Mouse (Mus musculus): ENCODE data around the gene Tsfm. TPM values are rescaled to one million over a fixed set of nuclear protein-coding genes. Genes with fewer than 3 reads are reported as not detected.

Tsfm gene
- total and polyA plus RNA-seq, 3 experiments = 53.0 to 88.9 (median 78.0) TPM

- Histone ChIP-seq H3K4me1 (ENCODE audit: control insufficient read depth in 1 of 2, insufficient read depth in 2 of 2) (peaks cover 6 to 55% of the 10 kb centered on the region in 2 experiments), H3K27ac (ENCODE audit: insufficient read depth, low read depth) (no peak within 1 kb of the TSS), H3K4me2 (ENCODE audit: insufficient read depth, low read depth, poor library complexity, severe bottlenecking) (no peak within 1 kb of the TSS)
These were observed 30.1 kb downstream of the Tsfm start, which contains the start of gene Avil for GRCm38 (mm10) chr10:127000529-127000928. Gene Avil (plus strand): TSS chr10:127000709.

GRCm38 (mm10) chr10:126997340-126998113, 33.1 kb downstream of the Tsfm start:
- no peak overlapping the region for H3K4me3 ChIP-seq (replicated peaks in 1 of 3; ENCODE audit: low read depth in 2 of 3, low read length in 2 of 3, poor library complexity in 1 of 3)
- H3K9me3 ChIP-seq (replicated peaks; ENCODE audit: low read length) = no peaks in the 10 kb centered on the region
- peaks cover 3 to 75% of the 10 kb centered on the region in 2 experiments for H3K4me1 ChIP-seq (ENCODE audit: control insufficient read depth in 1 of 2, insufficient read depth in 2 of 2)
- H3K27ac ChIP-seq (ENCODE audit: insufficient read depth, low read depth) = no peak overlapping the region
- no peak overlapping the region for H3K4me2 ChIP-seq (ENCODE audit: insufficient read depth, low read depth, poor library complexity, severe bottlenecking)
- no peaks in the 10 kb centered on the region for H3K79me2 ChIP-seq (replicated peaks; ENCODE audit: control insufficient read depth, extremely low read depth, insufficient read depth, poor library complexity, severe bottlenecking)
- peaks cover 45 to 53% of the 10 kb centered on the region in 2 experiments for H3K36me3 ChIP-seq (replicated peaks in 1 of 2; ENCODE audit: control insufficient read depth in 1 of 2, insufficient read depth in 1 of 2, low read length in 1 of 2)
- TF ChIP-seq CTCF (conservative IDR thresholded peaks at IDR 0.05 in 1 of 2, IDR thresholded peaks at IDR 0.05 in 1 of 2; ENCODE audit: low read depth in 2 of 2, low read length in 2 of 2) (no peak), BHLHE40 (IDR thresholded peaks at IDR 0.05; ENCODE audit: low read depth, low read length) (no peak), IRF4 (IDR thresholded peaks at IDR 0.05; ENCODE audit: low read depth, low read length) (no peak), PAX5 (IDR thresholded peaks at IDR 0.05; ENCODE audit: low read length) (no peak), MYC (IDR thresholded peaks at IDR 0.05; ENCODE audit: low read depth, low read length) (no peak), SMC3 (IDR thresholded peaks at IDR 0.05; ENCODE audit: low read depth, low read length) (no peak), ZC3H11A (IDR thresholded peaks at IDR 0.05; ENCODE audit: low read depth, low read length) (no peak), USF2 (conservative IDR thresholded peaks at IDR 0.05; ENCODE audit: low read depth, low read length) (no peak), TCF12 (IDR thresholded peaks at IDR 0.05; ENCODE audit: low read depth, low read length) (no peak), ZMIZ1 (IDR thresholded peaks at IDR 0.05; ENCODE audit: low read depth, low read length) (no peak), NRF1 (IDR thresholded peaks at IDR 0.05; ENCODE audit: low read depth, low read length) (no peak), JUN (IDR thresholded peaks at IDR 0.05; ENCODE audit: insufficient read depth, low read depth, low read length) (no peak)
- DNase-seq (ENCODE audit: extremely low read depth) = peak; percentile 47
- in situ Hi-C loops (cut with MboI; ENCODE audit: low pct_ligation_motif_present, low pct_unique_long_range_greater_than_20kb, low sequenced_read_pairs) = no loop called here
- no peaks in the 10 kb centered on the region for H3K27me3 ChIP-seq (replicated peaks)
- dilution Hi-C loops (cut with MboI; ENCODE audit: extremely low pct_ligation_motif_present, extremely low pct_unique_long_range_greater_than_20kb, low sequenced_read_pairs) = no loop called here
- no peak overlapping the region for H3K9ac ChIP-seq (ENCODE audit: insufficient read depth, low read depth)

More at GRCm38 (mm10) chr10:127000529-127000928, 30.1 kb downstream of the Tsfm start, which contains the start of gene Avil:
- dilution Hi-C loops (cut with MboI; ENCODE audit: extremely low pct_ligation_motif_present, extremely low pct_unique_long_range_greater_than_20kb, low sequenced_read_pairs) = no loop called here
- Histone ChIP-seq H3K4me3 (replicated peaks in 1 of 3; ENCODE audit: low read depth in 2 of 3, low read length in 2 of 3, poor library complexity in 1 of 3) (peak within 1 kb of the TSS in 2 of 3 experiments; percentile 44 to 47), H3K27me3 (replicated peaks) (no peaks in the 10 kb centered on the region), H3K9ac (ENCODE audit: insufficient read depth, low read depth) (no peak within 1 kb of the TSS), H3K79me2 (replicated peaks; ENCODE audit: control insufficient read depth, extremely low read depth, insufficient read depth, poor library complexity, severe bottlenecking) (no peaks in the 10 kb centered on the region), H3K9me3 (replicated peaks; ENCODE audit: low read length) (no peaks in the 10 kb centered on the region), H3K36me3 (replicated peaks in 1 of 2; ENCODE audit: control insufficient read depth in 1 of 2, insufficient read depth in 1 of 2, low read length in 1 of 2) (peaks cover 19 to 43% of the 10 kb centered on the region in 2 experiments)
- TF ChIP-seq EP300 (IDR thresholded peaks at IDR 0.05; ENCODE audit: low read length) (no peak), IRF4 (IDR thresholded peaks at IDR 0.05; ENCODE audit: low read depth, low read length) (no peak), NRF1 (IDR thresholded peaks at IDR 0.05; ENCODE audit: low read depth, low read length) (no peak), PAX5 (IDR thresholded peaks at IDR 0.05; ENCODE audit: low read length) (no peak), POLR2AphosphoS2 (IDR thresholded peaks at IDR 0.05; ENCODE audit: low read depth, low read length) (no peak), MAFK (IDR thresholded peaks at IDR 0.05; ENCODE audit: insufficient replicate concordance, low read length) (no peak), ZKSCAN1 (IDR thresholded peaks at IDR 0.05; ENCODE audit: borderline replicate concordance, low read depth, low read length) (no peak), SMC3 (IDR thresholded peaks at IDR 0.05; ENCODE audit: low read depth, low read length) (no peak), JUND (conservative IDR thresholded peaks at IDR 0.05; ENCODE audit: low read depth, low read length) (no peak), JUN (IDR thresholded peaks at IDR 0.05; ENCODE audit: insufficient read depth, low read depth, low read length) (no peak), USF2 (conservative IDR thresholded peaks at IDR 0.05; ENCODE audit: low read depth, low read length) (no peak), GABPA (IDR thresholded peaks at IDR 0.05; ENCODE audit: insufficient replicate concordance, low read depth, low read length) (no peak), ZMIZ1 (IDR thresholded peaks at IDR 0.05; ENCODE audit: low read depth, low read length) (no peak), E2F4 (IDR thresholded peaks at IDR 0.05; ENCODE audit: insufficient replicate concordance, low read depth, low read length) (no peak), NELFE (IDR thresholded peaks at IDR 0.05; ENCODE audit: low read depth, low read length) (no peak), CHD1 (IDR thresholded peaks at IDR 0.05; ENCODE audit: low read depth, low read length) (no peak), UBTF (IDR thresholded peaks at IDR 0.05; ENCODE audit: low read depth, low read length) (no peak), MAZ (IDR thresholded peaks at IDR 0.05; ENCODE audit: low read depth, low read length) (no peak), HCFC1 (IDR thresholded peaks at IDR 0.05; ENCODE audit: low read depth, low read length) (no peak)
- peak; percentile 62 for DNase-seq (ENCODE audit: extremely low read depth)
- in situ Hi-C loops (cut with MboI; ENCODE audit: low pct_ligation_motif_present, low pct_unique_long_range_greater_than_20kb, low sequenced_read_pairs) = no loop called here

Measured in CH12.LX (cell line).